Mouse (Mus musculus): ENCODE results near the gene Pik3r1. TPM values are rescaled to one million over a fixed set of nuclear protein-coding genes. Genes with fewer than 3 reads are reported as not detected.

Pik3r1 gene
- polyA plus RNA-seq, 1 experiment from 2014 or later: 18.0 TPM

DNA sequence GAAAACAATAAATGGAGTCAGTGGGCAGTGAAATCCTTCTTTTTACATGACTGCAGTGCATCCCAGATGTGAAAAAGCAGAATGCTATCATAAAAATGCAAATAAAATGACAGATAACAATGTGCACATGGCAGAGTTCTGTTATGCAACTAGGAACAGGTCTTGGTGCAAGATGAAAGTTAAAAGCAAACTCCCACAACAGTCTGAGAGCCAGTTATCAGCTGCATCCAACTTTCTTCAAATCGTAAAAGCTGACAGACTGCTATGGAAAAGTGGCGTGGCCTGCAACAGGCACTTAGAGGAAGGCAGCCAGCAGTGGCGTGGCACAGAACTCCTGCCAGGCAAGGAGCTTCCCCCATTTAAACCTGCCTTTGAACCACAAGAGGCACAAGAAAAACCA lies 2.0 kb downstream of the Pik3r1 start:
- peak overlapping the region; percentile 40; the same call in 1 of the 2 replicates for H3K27ac ChIP-seq
- no peaks in the 10 kb centered on the region for H3K36me3 ChIP-seq
- H3K27me3 ChIP-seq: no peaks in the 10 kb centered on the region
- H3K4me2 ChIP-seq: peak overlapping the region; percentile 99
- peak overlapping the region; percentile 79 for H3K4me3 ChIP-seq (replicated peaks)
- DNase-seq: no peak
- WGBS (ENCODE audit: insufficient replicate concordance): 5% methylated on average over 3 of the region's 3 CpGs
- H3K9me3 ChIP-seq (replicated peaks): no peaks in the 10 kb centered on the region
- no peak for ATAC-seq (ENCODE audit: low read depth)
- H3K9ac ChIP-seq: peak overlapping the region; percentile 93
- peaks cover 78% of the 10 kb centered on the region for H3K4me1 ChIP-seq (replicated peaks)

DNA sequence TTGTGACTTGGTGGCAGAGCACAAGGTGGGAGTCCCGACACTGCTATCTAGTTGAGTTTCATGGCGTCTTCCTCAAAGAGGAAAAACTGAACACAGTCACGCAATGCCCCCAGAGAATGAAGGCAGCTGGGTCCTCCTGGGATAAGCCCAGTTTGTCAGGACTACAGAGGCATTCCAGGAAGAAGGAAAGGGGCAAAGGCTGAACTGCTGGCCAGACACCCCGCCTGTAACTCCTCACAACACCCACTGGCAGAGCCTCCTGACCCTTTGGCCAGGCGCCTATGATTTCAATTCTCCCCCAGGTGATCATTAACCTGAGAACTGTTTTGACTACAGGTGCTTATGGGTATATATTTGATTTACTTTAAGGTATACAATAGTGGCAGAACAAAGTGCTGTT lies 3.9 kb downstream of the Pik3r1 start:
- 76% methylated on average over 5 of the region's 5 CpGs for WGBS (ENCODE audit: insufficient replicate concordance)
- Histone ChIP-seq H3K9ac (no peak overlapping the region), H3K9me3 (replicated peaks) (no peaks in the 10 kb centered on the region), H3K36me3 (no peaks in the 10 kb centered on the region), H3K4me2 (peak overlapping the region; percentile 44), H3K27me3 (no peaks in the 10 kb centered on the region), H3K4me3 (replicated peaks) (peak overlapping the region; percentile 6; the same call in 1 of the 2 replicates), H3K4me1 (replicated peaks) (peaks cover 83% of the 10 kb centered on the region), H3K27ac (peak overlapping the region; percentile 47; the same call in 1 of the 2 replicates)
- ATAC-seq (ENCODE audit: low read depth): no peak
- no peak for DNase-seq

DNA sequence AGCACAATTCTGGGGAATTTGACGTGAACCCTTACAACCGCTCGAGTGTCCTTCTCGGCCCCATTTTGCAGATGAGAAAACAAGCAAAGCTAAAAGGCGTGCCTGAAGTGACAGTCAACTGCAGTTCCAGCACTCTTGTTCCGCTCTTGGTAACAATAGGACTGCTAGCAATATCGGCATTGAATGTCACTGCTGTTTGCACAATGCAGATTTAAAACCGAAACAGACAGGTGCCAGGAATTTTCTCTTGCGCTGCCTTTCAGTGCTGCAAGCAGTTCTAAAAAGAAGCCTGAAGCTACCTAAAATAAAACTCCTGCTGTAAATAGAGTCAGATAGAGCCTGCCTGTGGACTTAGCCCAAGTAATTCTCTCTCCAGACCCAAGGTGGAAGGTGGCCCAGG lies 4.3 kb downstream of the Pik3r1 start:
- no peaks in the 10 kb centered on the region for H3K9me3 ChIP-seq (replicated peaks)
- H3K27ac ChIP-seq: peak overlapping the region; percentile 47; the same call in 1 of the 2 replicates
- ATAC-seq (ENCODE audit: low read depth): no peak
- H3K4me2 ChIP-seq: peak overlapping the region; percentile 44
- 80% methylated on average over 9 of the region's 9 CpGs for WGBS (ENCODE audit: insufficient replicate concordance)
- H3K4me1 ChIP-seq (replicated peaks): peaks cover 83% of the 10 kb centered on the region
- H3K27me3 ChIP-seq: no peaks in the 10 kb centered on the region
- H3K9ac ChIP-seq: no peak overlapping the region
- peak overlapping the region; percentile 6; the same call in 1 of the 2 replicates for H3K4me3 ChIP-seq (replicated peaks)
- H3K36me3 ChIP-seq: no peaks in the 10 kb centered on the region
- no peak for DNase-seq

DNA sequence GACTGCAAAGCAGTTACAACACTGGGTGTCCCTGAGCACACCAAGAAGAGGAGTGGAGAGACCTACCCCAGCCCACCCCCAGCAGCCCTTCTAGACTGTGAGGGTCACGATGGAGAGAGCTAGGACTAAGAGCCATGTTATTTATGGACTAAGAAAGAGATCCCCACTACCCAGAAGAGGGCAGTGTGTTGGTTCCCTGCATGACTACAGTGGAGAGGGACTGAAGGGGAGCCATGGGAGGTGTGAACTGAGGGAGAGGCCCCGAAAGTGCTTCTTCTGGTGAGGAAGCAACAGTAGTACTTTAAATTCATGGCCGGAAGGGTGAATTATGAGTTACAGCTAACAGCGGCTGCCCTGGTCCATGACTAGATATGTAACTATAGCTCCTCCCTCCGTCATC lies 4.9 kb downstream of the Pik3r1 start:
- H3K36me3 ChIP-seq: peaks cover under 1% of the 10 kb centered on the region; the same call in 1 of the 2 replicates
- H3K4me2 ChIP-seq: peak overlapping the region; percentile 44
- ATAC-seq (ENCODE audit: low read depth) (no peak), DNase-seq (no peak)
- no peaks in the 10 kb centered on the region for H3K27me3 ChIP-seq
- H3K4me3 ChIP-seq (replicated peaks): no peak overlapping the region
- no peak overlapping the region for H3K9ac ChIP-seq
- H3K4me1 ChIP-seq (replicated peaks): peaks cover 84% of the 10 kb centered on the region
- H3K27ac ChIP-seq: no peak overlapping the region
- no peaks in the 10 kb centered on the region for H3K9me3 ChIP-seq (replicated peaks)
- 68% methylated on average over 5 of the region's 5 CpGs for WGBS (ENCODE audit: insufficient replicate concordance)

DNA sequence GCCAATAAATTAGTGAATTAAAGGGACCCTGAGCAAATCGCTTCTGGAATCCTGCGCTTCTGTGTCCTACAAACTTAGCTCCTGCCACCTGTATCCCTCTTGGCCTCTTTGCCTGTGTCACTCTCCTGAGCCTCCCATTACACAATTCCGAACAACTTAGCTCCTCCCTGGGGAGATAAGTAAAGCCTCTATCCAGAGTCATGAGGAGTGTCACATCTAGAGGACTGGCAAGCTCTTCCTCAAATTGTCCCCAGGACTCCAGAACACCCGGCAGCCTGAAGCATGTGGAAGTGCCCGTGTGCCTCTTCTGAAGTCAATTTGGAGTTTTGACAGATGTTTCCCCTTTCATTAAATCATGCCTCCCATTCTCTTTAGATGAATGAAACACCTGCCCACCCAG lies 6.4 kb downstream of the Pik3r1 start:
- 0 out of 2 replicates have a peak overlapping the region, but pooled peaks have one; percentile 22 for H3K9ac ChIP-seq
- peaks cover 94% of the 10 kb centered on the region for H3K4me1 ChIP-seq (replicated peaks)
- 0 out of 2 replicates have a peak overlapping the region, but pooled peaks have one; percentile 1 for H3K4me3 ChIP-seq (replicated peaks)
- DNase-seq (no peak), ATAC-seq (ENCODE audit: low read depth) (no peak)
- peaks cover 16% of the 10 kb centered on the region for H3K36me3 ChIP-seq
- H3K9me3 ChIP-seq (replicated peaks): no peaks in the 10 kb centered on the region
- H3K27me3 ChIP-seq: no peaks in the 10 kb centered on the region
- H3K27ac ChIP-seq: peak overlapping the region; percentile 43; the same call in 1 of the 2 replicates
- peak overlapping the region; percentile 53 for H3K4me2 ChIP-seq
- WGBS (ENCODE audit: insufficient replicate concordance): 40% methylated on average over 5 of the region's 5 CpGs

DNA sequence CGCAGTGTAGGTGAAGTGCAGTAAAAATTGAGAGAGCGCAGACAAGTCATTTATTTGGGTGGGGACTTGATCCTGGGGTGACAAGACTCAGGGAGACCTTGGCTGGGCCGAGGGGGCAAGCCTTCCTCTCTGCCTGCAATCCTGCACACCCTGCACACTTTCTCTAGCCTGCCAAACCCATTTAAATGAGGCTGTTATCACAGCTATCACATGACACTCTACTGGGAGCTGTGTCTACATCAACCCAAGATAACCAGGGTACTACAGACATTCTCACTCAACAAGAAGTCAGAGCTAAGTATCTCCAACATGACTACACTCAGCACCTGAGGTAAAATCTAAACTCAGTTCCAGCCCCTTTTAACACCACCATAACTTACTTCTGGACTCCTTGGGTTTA lies 7.1 kb downstream of the Pik3r1 start:
- DNase-seq: peak; percentile 41
- H3K9me3 ChIP-seq (replicated peaks): no peaks in the 10 kb centered on the region
- H3K9ac ChIP-seq: 0 out of 2 replicates have a peak overlapping the region, but pooled peaks have one; percentile 22
- peak overlapping the region; percentile 53 for H3K4me2 ChIP-seq
- H3K36me3 ChIP-seq: peaks cover 22% of the 10 kb centered on the region
- H3K4me3 ChIP-seq (replicated peaks): no peak overlapping the region
- H3K27me3 ChIP-seq: no peaks in the 10 kb centered on the region
- H3K4me1 ChIP-seq (replicated peaks): peaks cover 88% of the 10 kb centered on the region
- ATAC-seq (ENCODE audit: low read depth): peak; percentile 88
- peak overlapping the region; percentile 61 for H3K27ac ChIP-seq
- 32% methylated on average over 3 of the region's 3 CpGs for WGBS (ENCODE audit: insufficient replicate concordance)

DNA sequence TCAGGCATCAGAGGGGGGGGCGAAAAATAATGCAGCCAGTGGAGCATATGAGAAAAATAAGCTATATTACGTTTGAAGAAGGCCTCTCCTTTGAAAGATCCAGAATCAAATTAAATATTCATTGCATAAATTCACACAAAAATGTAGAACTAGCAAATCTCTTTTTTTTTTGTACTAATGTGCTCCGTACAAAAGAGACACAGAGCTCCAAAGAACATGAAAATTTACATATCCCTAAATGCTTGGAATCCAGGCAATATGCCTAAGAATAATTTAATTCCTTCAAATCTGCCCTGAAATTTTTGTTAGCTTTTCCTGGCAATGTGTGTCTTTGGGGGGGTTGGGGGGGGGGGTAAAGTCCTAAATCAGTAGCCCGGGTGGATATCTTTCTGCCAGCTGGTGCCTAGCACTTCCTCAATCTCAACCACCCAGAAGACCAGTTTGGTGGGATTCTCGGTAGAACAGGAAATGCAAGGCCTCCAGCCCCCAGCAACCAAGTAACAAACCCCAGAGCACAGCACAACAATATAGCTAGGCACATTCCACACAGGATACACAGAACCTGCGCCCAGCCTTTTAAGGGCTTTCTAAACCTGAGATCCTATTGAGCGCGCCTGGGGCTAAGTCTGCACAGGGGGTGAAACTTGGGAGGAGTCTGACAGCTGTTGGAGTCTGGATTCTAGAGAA lies 7.9 kb downstream of the Pik3r1 start:
- Histone ChIP-seq H3K4me2 (peak overlapping the region; percentile 53), H3K9ac (no peak overlapping the region), H3K4me1 (replicated peaks) (peaks cover 80% of the 10 kb centered on the region), H3K4me3 (replicated peaks) (no peak overlapping the region), H3K27ac (0 out of 2 replicates have a peak overlapping the region, but pooled peaks have one; percentile 57), H3K36me3 (peaks cover 26% of the 10 kb centered on the region), H3K9me3 (replicated peaks) (no peaks in the 10 kb centered on the region), H3K27me3 (no peaks in the 10 kb centered on the region)
- DNase-seq: no peak
- no peak for ATAC-seq (ENCODE audit: low read depth)
- WGBS (ENCODE audit: insufficient replicate concordance): 37% methylated on average over 8 of the region's 8 CpGs

DNA sequence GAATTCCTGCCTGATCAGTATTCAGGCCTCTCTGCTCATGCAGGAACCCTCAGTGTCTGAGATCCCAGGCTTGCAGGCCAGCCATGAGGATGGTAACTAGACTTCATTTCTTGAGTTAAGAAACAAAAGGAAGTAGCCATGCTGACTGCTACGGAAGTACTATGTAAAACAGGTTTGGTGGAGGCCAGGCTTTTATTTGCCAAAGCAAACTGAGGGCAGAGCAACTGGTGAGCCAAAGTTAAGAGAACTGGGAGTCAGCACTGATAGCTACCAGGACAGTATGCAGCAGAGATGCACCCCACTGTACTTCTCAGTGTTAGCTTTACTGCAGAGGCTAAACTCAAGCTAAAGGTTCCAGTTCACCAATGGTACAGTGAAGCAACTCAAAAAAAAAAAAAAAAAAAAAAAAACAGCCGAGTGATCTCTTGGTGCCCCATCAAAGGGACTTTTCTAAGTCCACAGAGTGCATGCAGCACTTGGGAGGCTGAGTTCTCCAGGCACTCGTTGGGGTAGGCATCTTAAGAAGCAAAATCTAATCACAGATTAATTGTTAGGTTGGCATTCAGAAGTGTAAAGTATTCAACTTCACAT lies 8.6 kb downstream of the Pik3r1 start:
- no peak for DNase-seq
- Histone ChIP-seq H3K4me1 (replicated peaks) (peaks cover 82% of the 10 kb centered on the region), H3K4me2 (no peak overlapping the region), H3K9ac (no peak overlapping the region), H3K9me3 (replicated peaks) (no peaks in the 10 kb centered on the region), H3K4me3 (replicated peaks) (no peak overlapping the region), H3K36me3 (peaks cover 30% of the 10 kb centered on the region), H3K27ac (peak overlapping the region; percentile 57), H3K27me3 (no peaks in the 10 kb centered on the region)
- WGBS (ENCODE audit: insufficient replicate concordance): 24% methylated on average over 3 of the region's 3 CpGs
- no peak for ATAC-seq (ENCODE audit: low read depth)

DNA sequence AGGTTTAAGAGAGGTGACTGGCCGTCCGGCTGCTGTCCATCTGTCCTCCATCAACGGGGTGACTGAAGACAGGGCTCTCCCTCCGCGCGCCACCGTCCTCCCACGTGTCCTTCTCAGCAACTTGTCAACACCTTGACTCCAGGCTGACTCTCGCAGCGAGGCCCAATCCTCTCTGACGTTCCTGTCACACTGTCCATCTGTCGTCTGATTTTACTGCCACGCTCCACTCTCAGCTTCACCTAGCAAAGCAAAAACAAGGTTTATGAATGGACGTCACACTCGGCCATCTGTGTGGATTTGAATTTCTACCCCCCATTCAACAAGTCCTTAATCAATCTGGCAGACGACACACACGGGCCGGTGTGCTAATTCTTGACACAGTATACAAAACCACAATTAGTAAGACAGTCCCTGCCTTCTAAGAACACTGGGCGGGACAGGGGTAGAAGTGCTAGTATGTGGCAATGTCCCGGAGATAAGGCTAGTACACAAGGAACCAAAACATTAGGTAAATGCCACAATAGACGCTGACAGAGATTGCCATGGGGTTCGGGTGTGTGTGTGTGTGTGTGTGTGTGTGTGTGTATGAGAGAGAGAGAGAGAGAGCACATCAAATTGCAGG lies 10.1 kb downstream of the Pik3r1 start:
- Histone ChIP-seq H3K9ac (no peak overlapping the region), H3K9me3 (replicated peaks) (no peaks in the 10 kb centered on the region), H3K4me3 (replicated peaks) (no peak overlapping the region), H3K4me2 (no peak overlapping the region), H3K4me1 (replicated peaks) (peaks cover 83% of the 10 kb centered on the region), H3K36me3 (peaks cover 43% of the 10 kb centered on the region), H3K27ac (no peak overlapping the region), H3K27me3 (no peaks in the 10 kb centered on the region)
- ATAC-seq (ENCODE audit: low read depth) (no peak), DNase-seq (no peak)
- WGBS (ENCODE audit: insufficient replicate concordance): 62% methylated on average over 22 of the region's 22 CpGs

DNA sequence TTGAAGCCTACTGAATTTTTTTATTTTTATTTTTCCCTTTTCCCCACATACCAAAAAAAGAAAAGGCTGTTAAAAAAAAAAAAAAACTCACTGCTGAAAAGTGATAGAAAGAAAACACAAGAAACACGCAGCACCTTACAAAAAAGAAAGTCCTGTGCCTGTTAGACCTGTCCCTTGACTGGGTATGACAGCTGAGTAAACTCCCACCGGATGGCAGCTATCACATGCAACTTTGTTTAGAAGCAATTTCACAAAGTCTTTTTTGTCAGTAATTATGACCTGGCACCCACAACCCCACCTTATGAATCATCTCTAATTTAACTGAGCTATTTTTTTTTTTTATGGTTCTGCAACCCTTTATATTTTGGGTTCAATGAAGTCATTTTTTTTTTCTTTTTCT lies 12.8 kb downstream of the Pik3r1 start:
- no peaks in the 10 kb centered on the region for H3K27me3 ChIP-seq
- no peak overlapping the region for H3K9ac ChIP-seq
- no peak overlapping the region for H3K27ac ChIP-seq
- no peak overlapping the region for H3K4me3 ChIP-seq (replicated peaks)
- peaks cover 62% of the 10 kb centered on the region for H3K4me1 ChIP-seq (replicated peaks)
- no peaks in the 10 kb centered on the region for H3K9me3 ChIP-seq (replicated peaks)
- peaks cover 54% of the 10 kb centered on the region for H3K36me3 ChIP-seq
- no peak overlapping the region for H3K4me2 ChIP-seq
- DNase-seq (no peak), ATAC-seq (ENCODE audit: low read depth) (no peak)
- 84% methylated on average over 2 of the region's 2 CpGs for WGBS (ENCODE audit: insufficient replicate concordance)

DNA sequence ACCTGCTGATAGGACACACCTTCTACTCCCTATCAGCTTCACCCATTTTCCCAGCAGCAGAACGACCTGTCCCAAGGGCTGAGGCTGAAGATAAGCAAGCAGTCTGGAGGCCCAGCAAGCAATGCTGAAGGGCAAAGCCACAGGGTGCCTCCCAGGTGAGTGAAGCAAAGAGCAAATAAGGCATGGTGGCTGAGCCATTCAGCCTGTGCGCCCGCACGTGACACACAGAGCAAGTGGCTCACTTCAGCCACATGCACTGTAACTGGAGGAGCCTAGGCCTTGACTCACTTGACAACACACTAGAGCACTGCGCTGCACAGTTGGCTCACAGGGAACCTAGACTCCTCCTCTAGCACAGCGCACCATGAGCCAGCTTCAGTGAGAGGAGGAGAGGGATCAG lies 14.4 kb downstream of the Pik3r1 start:
- H3K27me3 ChIP-seq: no peaks in the 10 kb centered on the region
- WGBS (ENCODE audit: insufficient replicate concordance): 53% methylated on average over 6 of the region's 6 CpGs
- peaks cover 54% of the 10 kb centered on the region for H3K36me3 ChIP-seq
- DNase-seq: no peak
- H3K9ac ChIP-seq: peak overlapping the region; percentile 13; the same call in 1 of the 2 replicates
- ATAC-seq (ENCODE audit: low read depth): peak; percentile 81
- 0 out of 2 replicates have a peak overlapping the region, but pooled peaks have one; percentile 4 for H3K4me2 ChIP-seq
- H3K27ac ChIP-seq: no peak overlapping the region
- peaks cover 46% of the 10 kb centered on the region for H3K4me1 ChIP-seq (replicated peaks)
- H3K9me3 ChIP-seq (replicated peaks): no peaks in the 10 kb centered on the region
- no peak overlapping the region for H3K4me3 ChIP-seq (replicated peaks)

Data from liver, embryonic 13.5 days (tissue).